Mouse (Mus musculus) CH12.LX (cell line): ENCODE results near the gene Csf2rb.

Experiments used
- CHD2 ChIP-seq: IDR thresholded peaks from 2 replicates; pipeline ENCODE4 v1.6.1; 2011; ENCODE audit warnings: low read length, improper control_type of control experiment
- CTCF ChIP-seq, 2 experiments: IDR thresholded peaks in 1 of 2; conservative IDR thresholded peaks in 1 of 2; 2 replicates each; pipeline ENCODE4 v1.5.1; 2011 to 2012; ENCODE audit warnings: low read depth in 2 of 2, low read length in 2 of 2, improper control_type of control experiment in 1 of 2, inconsistent platforms in 1 of 2, mild to moderate bottlenecking in 1 of 2, moderate library complexity in 1 of 2
- GABPA ChIP-seq: IDR thresholded peaks from 2 replicates; pipeline ENCODE4 v1.6.1; 2012; ENCODE audit warnings: low read depth, low read length, improper control_type of control experiment, inconsistent platforms; ENCODE audit not compliant: insufficient replicate concordance
- JUND ChIP-seq: conservative IDR thresholded peaks from 2 replicates; pipeline ENCODE4 v1.6.1; 2011; ENCODE audit warnings: low read depth, low read length, improper control_type of control experiment
- MAX ChIP-seq: IDR thresholded peaks from 2 replicates; pipeline ENCODE4 v1.6.1; 2011; ENCODE audit warnings: low read length, improper control_type of control experiment
- MAZ ChIP-seq: IDR thresholded peaks from 2 replicates; pipeline ENCODE4 v1.6.1; 2012; ENCODE audit warnings: low read depth, mild to moderate bottlenecking, inconsistent platforms, low read length, improper control_type of control experiment, moderate library complexity
- MXI1 ChIP-seq: IDR thresholded peaks from 2 replicates; pipeline ENCODE4 v1.6.1; 2011; ENCODE audit warnings: mild to moderate bottlenecking, low read depth, low read length, improper control_type of control experiment
- POLR2A ChIP-seq: IDR thresholded peaks from 2 replicates; pipeline ENCODE4 v1.6.1; 2011; ENCODE audit warnings: low read depth, mild to moderate bottlenecking, improper control_type of control experiment, low read length
- RCOR1 ChIP-seq: conservative IDR thresholded peaks from 2 replicates; pipeline ENCODE4 v1.6.1; 2012; ENCODE audit warnings: low read depth, mild to moderate bottlenecking, inconsistent platforms, low read length, improper control_type of control experiment
- TCF12 ChIP-seq: IDR thresholded peaks from 2 replicates; pipeline ENCODE4 v1.6.1; 2014; ENCODE audit warnings: low read depth, mild to moderate bottlenecking, inconsistent platforms, low read length, improper control_type of control experiment

DNA sequence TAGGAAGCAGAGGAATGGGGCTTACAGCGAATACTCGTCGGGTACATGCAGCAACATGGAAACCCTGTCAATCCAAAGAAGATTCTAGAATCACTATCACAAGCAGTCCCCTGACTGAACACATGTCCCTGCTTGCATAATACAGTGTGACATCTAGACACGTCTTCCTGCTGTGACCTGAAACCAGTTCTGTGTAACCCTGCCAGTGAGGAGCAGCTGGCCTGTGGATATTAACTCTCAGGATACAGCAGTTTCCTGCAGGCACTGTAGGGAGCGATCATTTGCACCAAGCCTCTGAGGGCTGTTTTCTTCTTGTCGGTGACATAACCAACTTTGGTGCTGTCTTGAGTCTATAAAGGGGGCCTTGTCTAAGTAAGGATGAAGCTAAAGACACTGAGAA, 75.8 kb downstream of the Csf2rb start:
- TF ChIP-seq MXI1, result no peak
- TF ChIP-seq JUND, result no peak
- TF ChIP-seq POLR2A, result no peak
- no peak for TF ChIP-seq MAX
- TF ChIP-seq CTCF (conservative IDR thresholded peaks at IDR 0.05 in 1 of 2, IDR thresholded peaks at IDR 0.05 in 1 of 2; ENCODE audit: low read depth in 2 of 2, low read length in 2 of 2), result no peak
- no peak for TF ChIP-seq CHD2
- no peak for TF ChIP-seq TCF12
- TF ChIP-seq GABPA, result no peak
- TF ChIP-seq MAZ, result no peak
- TF ChIP-seq RCOR1, result no peak
